Mouse (Mus musculus) embryonic facial prominence, embryonic 14.5 days (tissue): ENCODE results near the gene Slc10a3. TPM values are rescaled to one million over a fixed set of nuclear protein-coding genes. Genes with fewer than 3 reads are reported as not detected.
"Not testable (repeated sequence)": the region's sequence is repeated elsewhere in the genome, so short reads cannot be mapped to it uniquely, and the experiment has no call there.

Experiments
- ATAC-seq: fragments of 200-750 bp; cut with Nextera tagmentation; 2 replicates; pipeline ENCODE4 v1.8.0; 2017; ENCODE audit warnings: low read depth, moderate number of reproducible peaks, moderate TSS enrichment
- DNase-seq: peaks from one replicate; pipeline ENCODE4 v3.0.0-alpha.2; 2015; ENCODE audit warnings: low spot score
- H3K27ac ChIP-seq: fragments of 300-500 bp; sonication (generic); replicated peaks from 2 replicates; pipeline ENCODE4 v1.5.1; 2014; ENCODE audit warnings: low read depth, mild to moderate bottlenecking, low read length, moderate library complexity
- H3K27me3 ChIP-seq: fragments of 300-500 bp; sonication (generic); replicated peaks from 2 replicates; pipeline ENCODE4 v1.6.1; 2014; ENCODE audit warnings: low read length; ENCODE audit not compliant: control insufficient read depth, insufficient read depth
- H3K36me3 ChIP-seq: fragments of 300-500 bp; sonication (generic); 2 replicates; pipeline ENCODE4 v1.6.1; 2014; ENCODE audit warnings: low read length, mixed read lengths; ENCODE audit not compliant: control insufficient read depth, insufficient read depth
- H3K4me1 ChIP-seq: fragments of 300-500 bp; sonication (generic); 2 replicates; pipeline ENCODE4 v1.6.1; 2014; ENCODE audit warnings: antibody characterized with exemption, low read length; ENCODE audit not compliant: control insufficient read depth, insufficient read depth
- H3K4me2 ChIP-seq: fragments of 300-500 bp; sonication (generic); 2 replicates; pipeline ENCODE4 v1.6.1; 2014; ENCODE audit warnings: low read depth, mild to moderate bottlenecking, low read length, moderate library complexity, mixed read lengths
- H3K4me3 ChIP-seq: fragments of 300-500 bp; sonication (generic); 2 replicates; pipeline ENCODE4 v1.5.1; 2014; ENCODE audit warnings: low read depth, mild to moderate bottlenecking, low read length
- H3K9ac ChIP-seq: fragments of 300-500 bp; sonication (generic); 2 replicates; pipeline ENCODE4 v1.6.1; 2014; ENCODE audit warnings: low read depth, mild to moderate bottlenecking, low read length, moderate library complexity, mixed read lengths
- H3K9me3 ChIP-seq: fragments of 300-500 bp; sonication (generic); 2 replicates; pipeline ENCODE4 v1.6.1; 2016; ENCODE audit warnings: low read length; ENCODE audit not compliant: control insufficient read depth
- WGBS: fragments of 180-500 bp; shearing (Covaris S2); extraction: QIAGEN DNeasy Blood & Tissue Kit; methylation state at CpG from one replicate; pipeline ENCODE4 v1.1.7; 2014; 5-methylcytosine and 5-hydroxymethylcytosine counted together
- polyA plus RNA-seq: library from polyadenylated mRNA; unstranded; fragments of >200 nt; fragmentation: Nextera tagmentation; extraction: Ambion mirVana; gene quantifications from 2 replicates; pipeline ENCODE4 v1.2.1, GENCODE M21; 2014

Slc10a3 gene
- polyA plus RNA-seq, 1 experiment from 2014 or later: 21.4 TPM

GRCm38 (mm10) chrX:74367512-74367911 is 5.6 kb downstream of the Slc10a3 start:
- DNase-seq: no peak
- 0 out of 2 replicates have a peak overlapping the region, but pooled peaks have one; percentile 78 for H3K27ac ChIP-seq
- WGBS: 64% methylated on average over 10 of the region's 10 CpGs

GRCm38 (mm10) chrX:74359171-74359570 is 14.0 kb downstream of the Slc10a3 start:
- Histone ChIP-seq H3K9me3 (no peaks in the 10 kb centered on the region), H3K4me1 (no peaks in the 10 kb centered on the region), H3K27ac (no peak overlapping the region), H3K4me3 (no peak overlapping the region), H3K4me2 (no peak overlapping the region), H3K36me3 (no peaks in the 10 kb centered on the region), H3K27me3 (no peaks in the 10 kb centered on the region), H3K9ac (no peak overlapping the region)
- DNase-seq: peak; percentile 20
- no peak for ATAC-seq
- 40% methylated on average over 11 of the region's 11 CpGs for WGBS

More at GRCm38 (mm10) chrX:74367512-74367911, 5.6 kb downstream of the Slc10a3 start:
- H3K4me2 ChIP-seq: peak overlapping the region; percentile 64
- ATAC-seq: no peak
- no peaks in the 10 kb centered on the region for H3K27me3 ChIP-seq
- H3K36me3 ChIP-seq: 0 out of 2 replicates have a peak, but pooled peaks cover 12% of the 10 kb centered on the region
- H3K9me3 ChIP-seq: no peaks in the 10 kb centered on the region
- peak overlapping the region; percentile 81 for H3K9ac ChIP-seq
- no peaks in the 10 kb centered on the region for H3K4me1 ChIP-seq
- H3K4me3 ChIP-seq: peak overlapping the region; percentile 56

GRCm38 (mm10) chrX:74357069-74357468 is 16.1 kb downstream of the Slc10a3 start:
- not testable (repeated sequence) for H3K4me1 ChIP-seq, H3K9ac ChIP-seq, H3K27me3 ChIP-seq, H3K4me2 ChIP-seq, H3K9me3 ChIP-seq, ATAC-seq, H3K36me3 ChIP-seq, H3K27ac ChIP-seq, H3K4me3 ChIP-seq, DNase-seq
- 86% methylated on average over 3 of the region's 3 CpGs for WGBS

GRCm38 (mm10) chrX:74353467-74353770 is 19.7 kb downstream of the Slc10a3 start, which contains the start of gene Lage3:
Gene Lage3, minus strand, starts transcription at chrX:74353618.
- no peaks in the 10 kb centered on the region for H3K4me1 ChIP-seq
- peak within 1 kb of the TSS; percentile 72 for H3K9ac ChIP-seq
- peak within 1 kb of the TSS; percentile 44 for H3K27ac ChIP-seq
- WGBS: 31% methylated on average over 15 of the region's 22 CpGs
- H3K9me3 ChIP-seq: no peaks in the 10 kb centered on the region
- H3K36me3 ChIP-seq: no peaks in the 10 kb centered on the region
- ATAC-seq (peak; percentile 94), DNase-seq (peak; percentile 89)
- peak within 1 kb of the TSS; percentile 46 for H3K4me3 ChIP-seq
- no peaks in the 10 kb centered on the region for H3K27me3 ChIP-seq
- H3K4me2 ChIP-seq: peak within 1 kb of the TSS; percentile 61

- Histone ChIP-seq H3K9me3 (no peaks in the 10 kb centered on the region), H3K4me1 (no peaks in the 10 kb centered on the region), H3K9ac (peak overlapping the region; percentile 72), H3K36me3 (no peaks in the 10 kb centered on the region), H3K27me3 (no peaks in the 10 kb centered on the region), H3K4me2 (peak overlapping the region; percentile 61), H3K27ac (peak overlapping the region; percentile 44), H3K4me3 (peak overlapping the region; percentile 46)
- ATAC-seq: peak; percentile 60; the same call in 1 of the 2 replicates
- WGBS: 27% methylated on average over 13 of the region's 13 CpGs
- no peak for DNase-seq
Observed at GRCm38 (mm10) chrX:74352645-74353466, 20.3 kb downstream of the Slc10a3 start.

- Histone ChIP-seq H3K4me1 (peaks cover 3% of the 10 kb centered on the region; the same call in 1 of the 2 replicates), H3K36me3 (peaks cover 18% of the 10 kb centered on the region; the same call in 1 of the 2 replicates), H3K4me2 (peak overlapping the region; percentile 65), H3K27me3 (no peaks in the 10 kb centered on the region), H3K4me3 (peak overlapping the region; percentile 52), H3K9ac (peak overlapping the region; percentile 70), H3K27ac (0 out of 2 replicates have a peak overlapping the region, but pooled peaks have one; percentile 3), H3K9me3 (no peaks in the 10 kb centered on the region)
- DNase-seq (peak; percentile 60), ATAC-seq (no peak)
- WGBS: 45% methylated on average over 2 of the region's 2 CpGs
Observed at GRCm38 (mm10) chrX:74330166-74330930, 42.8 kb downstream of the Slc10a3 start.

GRCm38 (mm10) chrX:74329215-74329671 is 43.9 kb downstream of the Slc10a3 start:
- Histone ChIP-seq H3K4me1 (peaks cover 3% of the 10 kb centered on the region; the same call in 1 of the 2 replicates), H3K4me2 (peak overlapping the region; percentile 65), H3K36me3 (peaks cover 7% of the 10 kb centered on the region; the same call in 1 of the 2 replicates), H3K9me3 (no peaks in the 10 kb centered on the region), H3K27me3 (no peaks in the 10 kb centered on the region), H3K27ac (peak overlapping the region; percentile 39; the same call in 1 of the 2 replicates), H3K9ac (peak overlapping the region; percentile 70), H3K4me3 (peak overlapping the region; percentile 52)
- WGBS: 14% methylated on average over 8 of the region's 10 CpGs
- peak; percentile 20 for ATAC-seq
- DNase-seq: no peak

GRCm38 (mm10) chrX:74328725-74329161 is 44.4 kb downstream of the Slc10a3 start, which contains the start of gene Plxna3:
Gene Plxna3, plus strand, starts transcription at chrX:74329066.
- peak within 1 kb of the TSS; percentile 52 for H3K4me3 ChIP-seq
- no peaks in the 10 kb centered on the region for H3K27me3 ChIP-seq
- DNase-seq: peak; percentile 83
- H3K27ac ChIP-seq: peak within 1 kb of the TSS; percentile 77
- H3K4me2 ChIP-seq: peak within 1 kb of the TSS; percentile 65
- WGBS: 12% methylated on average over 19 of the region's 30 CpGs
- H3K4me1 ChIP-seq: peaks cover 3% of the 10 kb centered on the region; the same call in 1 of the 2 replicates
- peaks cover 3% of the 10 kb centered on the region; the same call in 1 of the 2 replicates for H3K36me3 ChIP-seq
- H3K9me3 ChIP-seq: no peaks in the 10 kb centered on the region
- peak; percentile 94 for ATAC-seq
- H3K9ac ChIP-seq: peak within 1 kb of the TSS; percentile 70
